Mouse (Mus musculus) CH12.LX (cell line): ENCODE measurements around the gene Nr2c1. TPM values are rescaled to one million over a fixed set of nuclear protein-coding genes. Genes with fewer than 3 reads are reported as not detected.

Experiments used
- polyA plus RNA-seq: library from polyadenylated mRNA; unstranded; fragments of >175 nt; gene quantifications from 2 replicates; pipeline ENCODE4 v1.2.1, GENCODE M21; 2012; ENCODE audit warnings: low read depth; ENCODE audit not compliant: insufficient read length
- total RNA-seq, 2 experiments: library from RNA; depleted of rRNA; stranded (reverse); fragments of 300-350 nt in 1 of 2; fragments of >200 nt in 1 of 2; gene quantifications; 2 replicates each; pipeline ENCODE4 v1.2.3; 2012 to 2014

The Nr2c1 gene
- total and polyA plus RNA-seq, 3 experiments: 3.6 to 6.5 (median 5.7) TPM

Other genes starting within 250 kb of the Nr2c1 start
- gene Vezt, start 112.2 kb upstream of the Nr2c1 start, total RNA-seq (2012; rRNA removed): 18.0 and 18.8 TPM in 2 replicates
- 17.2 and 18.4 TPM in 2 replicates for gene Vezt, start 112.2 kb upstream of the Nr2c1 start, total RNA-seq (2014; rRNA removed)
- gene Vezt, start 112.2 kb upstream of the Nr2c1 start, polyA plus RNA-seq: 21.2 and 26.5 TPM in 2 replicates
- gene Fgd6, start 112.0 kb upstream of the Nr2c1 start, total RNA-seq (2012; rRNA removed): 5.0 and 7.2 TPM in 2 replicates
- 3.0 and 3.3 TPM in 2 replicates for gene Fgd6, start 112.0 kb upstream of the Nr2c1 start, total RNA-seq (2014; rRNA removed)
- 4.7 and 5.0 TPM in 2 replicates for gene Fgd6, start 112.0 kb upstream of the Nr2c1 start, polyA plus RNA-seq
- gene Ndufa12, start 50.7 kb downstream of the Nr2c1 start, total RNA-seq (2012; rRNA removed): 340 and 390 TPM in 2 replicates
- gene Ndufa12, start 50.7 kb downstream of the Nr2c1 start, total RNA-seq (2014; rRNA removed): 344 and 367 TPM in 2 replicates
- gene Ndufa12, start 50.7 kb downstream of the Nr2c1 start, polyA plus RNA-seq: 215 and 231 TPM in 2 replicates
- not detected in 2 replicates for gene Gm4792, start 150.7 kb downstream of the Nr2c1 start, total RNA-seq (2012; rRNA removed)
- not detected in 2 replicates for gene Gm4792, start 150.7 kb downstream of the Nr2c1 start, total RNA-seq (2014; rRNA removed)
- gene Gm4792, start 150.7 kb downstream of the Nr2c1 start, polyA plus RNA-seq: not detected in 2 replicates
- gene Tmcc3, start 163.9 kb downstream of the Nr2c1 start, total RNA-seq (2012; rRNA removed): 23.3 and 30.1 TPM in 2 replicates
- 11.3 and 11.4 TPM in 2 replicates for gene Tmcc3, start 163.9 kb downstream of the Nr2c1 start, total RNA-seq (2014; rRNA removed)
- gene Tmcc3, start 163.9 kb downstream of the Nr2c1 start, polyA plus RNA-seq: 21.3 and 23.1 TPM in 2 replicates